Mouse (Mus musculus): Measurements from ENCODE around the gene St6gal1.

DNA sequence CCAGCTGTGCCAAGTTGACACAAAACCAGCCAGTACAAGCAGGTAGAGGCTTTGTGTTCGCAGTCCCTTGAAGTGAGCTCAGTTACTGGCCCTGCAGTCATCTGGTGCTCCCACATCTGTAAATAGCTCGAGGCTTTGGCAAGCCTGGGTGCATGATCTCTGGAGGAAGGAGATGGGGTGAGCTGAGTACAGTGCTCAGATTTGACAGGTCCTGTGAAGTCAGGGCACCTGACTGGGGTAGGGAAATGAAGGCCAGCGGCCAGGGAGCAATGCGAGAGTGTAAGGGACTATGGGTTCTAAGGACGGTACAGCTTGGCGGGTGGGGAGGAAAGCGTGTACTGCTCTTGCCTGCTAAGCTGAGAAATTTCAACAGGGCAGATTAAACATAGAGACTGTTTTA is 43.7 kb downstream of the St6gal1 start:
- no peak for TF ChIP-seq CTCF (IDR thresholded peaks at IDR 0.05; ENCODE audit: control insufficient read depth, insufficient read depth, low read length)
- TF ChIP-seq POLR2A (IDR thresholded peaks at IDR 0.05; ENCODE audit: borderline replicate concordance, control insufficient read depth, low read depth, low read length) = no peak

Data from bone marrow, adult 2 months (tissue).